Mouse (Mus musculus): Measurements from ENCODE around the gene Uchl3. TPM values are rescaled to one million over a fixed set of nuclear protein-coding genes. Genes with fewer than 3 reads are reported as not detected.

The Uchl3 gene
- total RNA-seq, 2 experiments from 2014 or later = 28.9 to 30.3 TPM

- no peak for DNase-seq (ENCODE audit: low spot score)
- intact Hi-C loops (cut with DNase I) = no loop called here
Observed at GRCm38 (mm10) chr14:101661654-101662412, 8.1 kb downstream of the Uchl3 start.

GRCm38 (mm10) chr14:101664274-101664673 is 10.5 kb downstream of the Uchl3 start:
- no peak for DNase-seq (ENCODE audit: low spot score)
- intact Hi-C loops (cut with DNase I) = no loop called here

- intact Hi-C loops (cut with DNase I) = no loop called here
- no peak for DNase-seq (ENCODE audit: low spot score)
Observed at GRCm38 (mm10) chr14:101666056-101666455, 12.3 kb downstream of the Uchl3 start.

GRCm38 (mm10) chr14:101666536-101666935 is 12.8 kb downstream of the Uchl3 start:
- intact Hi-C loops (cut with DNase I) = no loop called here

GRCm38 (mm10) chr14:101668626-101669025 is 14.9 kb downstream of the Uchl3 start:
- no peak for DNase-seq (ENCODE audit: low spot score)
- intact Hi-C loops (cut with DNase I) = no loop called here

More at GRCm38 (mm10) chr14:101666536-101666935, 12.8 kb downstream of the Uchl3 start:
- DNase-seq (ENCODE audit: low spot score) = no peak

- intact Hi-C loops (cut with DNase I) = no loop called here
- no peak for DNase-seq (ENCODE audit: low spot score)
Observed at GRCm38 (mm10) chr14:101672226-101672625, 18.5 kb downstream of the Uchl3 start.

- no peak for DNase-seq (ENCODE audit: low spot score)
- intact Hi-C loops (cut with DNase I) = no loop called here
Observed at GRCm38 (mm10) chr14:101687696-101688095, 33.9 kb downstream of the Uchl3 start.

- intact Hi-C loops (cut with DNase I) = no loop called here
- DNase-seq (ENCODE audit: low spot score) = no peak
Observed at GRCm38 (mm10) chr14:101688406-101688805, 34.6 kb downstream of the Uchl3 start.

- DNase-seq (ENCODE audit: low spot score) = no peak
- intact Hi-C loops (cut with DNase I) = no loop called here
Observed at GRCm38 (mm10) chr14:101704479-101704878, 50.7 kb downstream of the Uchl3 start.

- DNase-seq (ENCODE audit: low spot score) = no peak
- intact Hi-C loops (cut with DNase I) = no loop called here
Observed at GRCm38 (mm10) chr14:101707088-101707487, 53.3 kb downstream of the Uchl3 start.

GRCm38 (mm10) chr14:101714414-101714813 is 60.6 kb downstream of the Uchl3 start:
- intact Hi-C loops (cut with DNase I) = no loop called here
- DNase-seq (ENCODE audit: low spot score) = no peak

GRCm38 (mm10) chr14:101729237-101729971 is 75.6 kb downstream of the Uchl3 start, which contains the start of the genes Gm9922 and Lmo7:
Gene Gm9922, minus strand, starts transcription at chr14:101729814.
Gene Lmo7, plus strand, starts transcription at chr14:101729957.
- DNase-seq (ENCODE audit: low spot score) = peak; percentile 71
- intact Hi-C loops (cut with DNase I) = no loop called here

GRCm38 (mm10) chr14:101729972-101730692 is 76.4 kb downstream of the Uchl3 start:
- intact Hi-C loops (cut with DNase I) = no loop called here
- DNase-seq (ENCODE audit: low spot score) = no peak

GRCm38 (mm10) chr14:101733542-101734303 is 80.0 kb downstream of the Uchl3 start:
- intact Hi-C loops (cut with DNase I) = no loop called here
- DNase-seq (ENCODE audit: low spot score) = no peak

GRCm38 (mm10) chr14:101737501-101737900 is 83.7 kb downstream of the Uchl3 start:
- intact Hi-C loops (cut with DNase I) = no loop called here
- DNase-seq (ENCODE audit: low spot score) = no peak

Other genes starting within 250 kb of the Uchl3 start
- gene Tbc1d4, start 44.8 kb upstream of the Uchl3 start, total RNA-seq (2021) = 10 to 100 TPM; 58.2 to 70.1 TPM
- gene Commd6, start 13.3 kb upstream of the Uchl3 start, total RNA-seq (2021) = 10 to 100 TPM; 29.3 to 30.5 TPM
- 1 to 10 TPM in 1 of 2 experiments, under 1 TPM in 1; 0.68 to 1.2 TPM for gene Gm9922, start 75.8 kb downstream of the Uchl3 start, total RNA-seq (2021)
- gene Lmo7, start 76.0 kb downstream of the Uchl3 start, total RNA-seq (2021) = 100 to 1,000 TPM; 396 to 411 TPM